Mouse (Mus musculus) hindbrain, embryonic 11.5 days (tissue): ENCODE data around the gene Rprd2. TPM values are rescaled to one million over a fixed set of nuclear protein-coding genes. Genes with fewer than 3 reads are reported as not detected.
A peak's percentile ranks its signal among the peaks of the same experiment; 100 is the strongest.

ENCODE experiments used
- ATAC-seq: fragments of 200-750 bp; cut with Nextera tagmentation; 2 replicates; pipeline ENCODE4 v1.8.0; 2017; ENCODE audit warnings: mild to moderate bottlenecking, moderate TSS enrichment, moderate library complexity; ENCODE audit not compliant: low FRiP score
- DNase-seq: peaks from one replicate; pipeline ENCODE4 v3.0.0-alpha.2; 2015; ENCODE audit warnings: low spot score
- H3K27ac ChIP-seq: fragments of 300-500 bp; sonication (generic); 2 replicates; pipeline ENCODE4 v1.5.1; 2014; ENCODE audit warnings: mild to moderate bottlenecking, low read depth, low read length
- H3K27me3 ChIP-seq: fragments of 300-500 bp; sonication (generic); 2 replicates; pipeline ENCODE4 v1.6.1; 2014; ENCODE audit warnings: mild to moderate bottlenecking, low read length, moderate library complexity, mixed read lengths; ENCODE audit not compliant: control insufficient read depth, insufficient read depth
- H3K36me3 ChIP-seq: fragments of 300-500 bp; sonication (generic); 2 replicates; pipeline ENCODE4 v1.6.1; 2014; ENCODE audit warnings: mild to moderate bottlenecking, low read length, moderate library complexity, mixed read lengths; ENCODE audit not compliant: control insufficient read depth, insufficient read depth
- H3K4me1 ChIP-seq: fragments of 300-500 bp; sonication (generic); replicated peaks from 2 replicates; pipeline ENCODE4 v1.6.1; 2014; ENCODE audit warnings: low read length, mixed read lengths; ENCODE audit not compliant: control insufficient read depth, insufficient read depth
- H3K4me2 ChIP-seq: fragments of 300-500 bp; sonication (generic); replicated peaks from 2 replicates; pipeline ENCODE4 v1.6.1; 2014; ENCODE audit warnings: mild to moderate bottlenecking, low read depth, low read length
- H3K4me3 ChIP-seq: fragments of 300-500 bp; sonication (generic); 2 replicates; pipeline ENCODE4 v1.5.1; 2014; ENCODE audit warnings: low read depth, low read length
- H3K9ac ChIP-seq: fragments of 300-500 bp; sonication (generic); 2 replicates; pipeline ENCODE4 v1.6.1; 2014; ENCODE audit warnings: low read depth, low read length
- H3K9me3 ChIP-seq: fragments of 300-500 bp; sonication (generic); 2 replicates; pipeline ENCODE4 v1.6.1; 2016; ENCODE audit warnings: low read length; ENCODE audit not compliant: control insufficient read depth
- WGBS: fragments of 180-500 bp; shearing (Covaris S2); extraction: QIAGEN DNeasy Blood & Tissue Kit; methylation state at CpG from one replicate; pipeline ENCODE4 v1.1.7; 2014; 5-methylcytosine and 5-hydroxymethylcytosine counted together
- polyA plus RNA-seq: library from polyadenylated mRNA; unstranded; fragments of >200 nt; fragmentation: Nextera tagmentation; extraction: Ambion mirVana; gene quantifications from 2 replicates; pipeline ENCODE4 v1.2.1, GENCODE M21; 2014

Gene Rprd2
- 26.0 and 27.4 TPM in 2 replicates for polyA plus RNA-seq

DNA sequence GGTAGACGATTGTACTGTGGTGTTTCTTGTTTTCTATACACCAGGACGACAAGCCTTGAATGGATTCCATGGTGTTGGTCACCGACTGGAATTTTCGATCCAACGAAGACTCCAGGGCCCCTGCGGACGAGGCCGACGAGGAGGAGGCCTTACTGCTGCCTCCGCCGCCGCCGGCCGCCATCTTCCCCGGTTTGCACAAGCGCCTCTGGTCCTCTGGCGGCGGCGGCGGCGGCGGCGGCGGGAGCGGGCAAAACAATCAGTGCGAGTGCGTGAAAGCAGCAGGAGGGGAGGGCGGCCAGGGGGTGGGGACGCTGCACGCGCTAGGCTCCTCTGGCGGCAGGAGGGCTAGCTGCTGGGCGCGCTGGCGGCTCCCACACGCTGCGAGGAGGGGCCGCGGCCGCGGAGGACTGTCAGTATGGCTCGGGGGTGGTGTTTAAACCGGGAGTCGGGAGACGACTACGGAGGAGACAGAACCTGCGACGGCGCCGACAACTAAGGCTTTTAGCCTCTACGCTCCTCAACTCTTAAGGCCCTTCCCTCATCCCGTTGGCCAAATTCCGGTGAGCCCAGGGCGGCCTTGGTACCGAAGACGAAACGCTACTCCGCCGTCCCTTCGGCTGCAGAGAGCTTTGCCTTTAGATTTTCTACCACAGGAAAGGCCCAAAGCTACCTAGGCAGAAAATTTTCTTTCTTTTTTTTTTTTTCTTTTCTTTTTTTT is at the start of gene Rprd2:
TSS of gene Rprd2 (minus strand) at position 293 of the 718 bp plus-strand sequence.
- H3K36me3 ChIP-seq: no peaks in the 10 kb centered on the region
- H3K4me3 ChIP-seq: peak within 1 kb of the TSS; percentile 75
- peak within 1 kb of the TSS; percentile 99 for H3K9ac ChIP-seq
- DNase-seq: peak; percentile 85
- H3K9me3 ChIP-seq: no peaks in the 10 kb centered on the region
- peak within 1 kb of the TSS; percentile 71 for H3K4me2 ChIP-seq
- peak within 1 kb of the TSS; percentile 100 for H3K27ac ChIP-seq
- peak; percentile 67 for ATAC-seq
- 0% methylated on average over 33 of the region's 60 CpGs for WGBS
- no peaks in the 10 kb centered on the region for H3K27me3 ChIP-seq
- H3K4me1 ChIP-seq: 0 out of 2 replicates have a peak, but pooled peaks cover 3% of the 10 kb centered on the region

DNA sequence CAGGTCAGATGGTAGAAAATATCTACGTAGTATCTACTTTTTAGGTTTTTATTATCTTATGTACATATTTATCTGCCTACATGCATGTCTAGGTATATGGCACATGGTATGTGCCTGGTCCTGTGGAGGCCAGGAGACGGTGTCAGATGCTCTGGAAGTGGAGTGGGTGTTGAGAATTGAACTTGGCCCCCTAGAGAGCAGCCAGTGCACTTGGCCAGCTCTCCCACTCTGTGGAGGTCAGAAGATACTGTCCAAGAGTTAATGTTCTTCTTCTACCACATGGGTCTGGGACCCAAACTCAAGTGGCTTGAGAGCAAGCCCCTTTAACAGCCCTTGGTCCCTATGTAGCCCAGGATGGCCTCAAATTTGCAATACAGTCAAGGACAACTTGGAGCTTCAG is 48.7 kb upstream of the Rprd2 start:
- ATAC-seq: no peak
- Histone ChIP-seq H3K9ac (no peak overlapping the region), H3K9me3 (no peaks in the 10 kb centered on the region), H3K4me3 (no peak overlapping the region), H3K36me3 (peaks cover 2% of the 10 kb centered on the region; the same call in 1 of the 2 replicates), H3K4me2 (no peak overlapping the region), H3K27ac (no peak overlapping the region), H3K4me1 (peaks cover 4% of the 10 kb centered on the region; the same call in 1 of the 2 replicates), H3K27me3 (no peaks in the 10 kb centered on the region)
- DNase-seq: no peak
- WGBS: 96% methylated on average over 2 of the region's 2 CpGs

DNA sequence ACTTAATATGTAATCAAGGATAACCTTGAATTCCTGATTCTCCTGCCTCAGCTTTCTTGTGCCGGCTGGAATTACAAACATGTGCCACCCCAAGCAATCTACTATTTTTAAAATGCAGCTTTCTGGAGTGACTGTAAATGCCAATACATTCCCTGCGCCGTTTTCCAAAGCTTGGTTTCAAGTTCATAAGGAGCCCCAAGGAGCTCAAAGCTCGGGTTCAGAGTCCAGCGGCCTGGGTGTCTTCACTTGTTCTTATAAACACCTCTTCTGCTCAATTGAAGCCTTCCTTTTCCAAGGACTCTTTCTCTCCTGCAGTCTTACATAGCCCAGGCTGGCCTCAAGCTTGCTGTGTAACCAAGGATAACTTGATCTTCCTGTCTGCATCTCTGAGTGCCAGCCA is 47.4 kb upstream of the Rprd2 start:
- WGBS: 91% methylated on average over 5 of the region's 5 CpGs

DNA sequence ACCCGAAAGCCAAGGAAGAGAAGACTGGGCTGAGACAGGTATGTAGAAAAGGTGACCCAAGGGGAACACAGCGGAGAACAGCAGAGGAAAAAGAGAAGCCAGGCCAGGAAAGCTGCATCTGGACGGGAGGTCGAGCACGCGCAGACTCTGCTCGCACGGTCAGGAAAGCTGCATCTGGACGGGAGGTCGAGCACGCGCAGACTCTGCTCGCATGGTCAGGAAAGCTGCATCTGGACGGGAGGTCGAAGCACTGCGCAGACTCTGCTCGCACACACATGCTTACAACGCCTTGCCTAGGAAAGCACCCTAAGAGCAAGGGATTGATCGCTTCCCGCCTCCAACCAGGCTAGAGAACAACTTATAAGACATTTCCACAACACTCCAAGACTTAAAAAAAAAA is 46.9 kb upstream of the Rprd2 start:
- Histone ChIP-seq H3K4me3 (no peak overlapping the region), H3K9ac (no peak overlapping the region), H3K4me1 (no peaks in the 10 kb centered on the region), H3K4me2 (no peak overlapping the region), H3K9me3 (no peaks in the 10 kb centered on the region), H3K27me3 (no peaks in the 10 kb centered on the region), H3K36me3 (peaks cover 2% of the 10 kb centered on the region; the same call in 1 of the 2 replicates), H3K27ac (no peak overlapping the region)
- DNase-seq (no peak), ATAC-seq (no peak)
- 94% methylated on average over 20 of the region's 20 CpGs for WGBS

More for the DNA sequence above, 47.4 kb upstream of the Rprd2 start:
- H3K36me3 ChIP-seq: peaks cover 2% of the 10 kb centered on the region; the same call in 1 of the 2 replicates
- no peak overlapping the region for H3K4me3 ChIP-seq
- no peaks in the 10 kb centered on the region for H3K9me3 ChIP-seq
- DNase-seq (no peak), ATAC-seq (no peak)
- H3K4me1 ChIP-seq: no peaks in the 10 kb centered on the region
- no peak overlapping the region for H3K27ac ChIP-seq
- H3K9ac ChIP-seq: no peak overlapping the region
- no peaks in the 10 kb centered on the region for H3K27me3 ChIP-seq
- H3K4me2 ChIP-seq: no peak overlapping the region

DNA sequence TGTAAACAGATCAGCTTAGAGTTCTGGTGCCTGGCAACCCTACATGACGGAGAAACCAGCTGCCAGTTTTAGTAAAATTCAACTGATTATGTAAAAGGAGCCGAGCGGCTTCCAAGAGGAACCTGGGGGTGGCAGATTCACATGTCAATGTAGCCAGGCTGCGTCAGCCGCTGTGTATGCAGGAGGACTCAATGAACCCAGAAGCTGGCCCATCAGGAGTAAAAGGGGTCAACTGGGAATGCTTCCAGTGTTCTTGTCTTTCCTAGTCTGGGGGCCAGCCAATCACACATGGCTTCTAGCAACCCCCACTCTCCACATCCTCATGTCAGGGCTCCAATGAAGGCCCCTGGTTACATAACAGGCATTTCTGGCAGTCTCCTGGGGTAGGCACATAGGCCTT is 46.4 kb upstream of the Rprd2 start:
- H3K9me3 ChIP-seq: no peaks in the 10 kb centered on the region
- H3K9ac ChIP-seq: no peak overlapping the region
- ATAC-seq (no peak), DNase-seq (no peak)
- H3K4me2 ChIP-seq: peak overlapping the region; percentile 17; the same call in 1 of the 2 replicates
- 93% methylated on average over 5 of the region's 5 CpGs for WGBS
- no peak overlapping the region for H3K4me3 ChIP-seq
- H3K27me3 ChIP-seq: no peaks in the 10 kb centered on the region
- H3K27ac ChIP-seq: no peak overlapping the region
- H3K36me3 ChIP-seq: peaks cover 2% of the 10 kb centered on the region; the same call in 1 of the 2 replicates
- H3K4me1 ChIP-seq: no peaks in the 10 kb centered on the region

DNA sequence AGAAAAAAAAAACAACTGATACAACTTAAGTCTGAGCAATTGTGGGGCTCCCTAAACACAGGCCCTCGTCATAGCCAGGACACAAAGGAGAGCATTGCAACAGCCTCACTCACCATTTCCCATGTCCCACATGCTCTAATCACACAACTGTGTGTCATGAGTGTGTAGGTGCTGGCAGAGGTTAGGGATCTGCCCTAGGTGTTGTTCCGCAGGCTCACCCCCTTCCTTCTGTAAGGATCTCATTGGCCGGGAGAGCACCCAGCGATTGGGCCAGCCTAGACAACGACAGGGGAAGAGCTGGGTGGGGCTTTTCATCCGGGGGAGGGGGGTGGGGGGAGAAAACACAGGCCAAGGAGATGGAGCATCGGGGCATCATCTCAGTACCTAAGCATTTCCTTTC is 44.9 kb upstream of the Rprd2 start:
- no peak overlapping the region for H3K4me3 ChIP-seq
- no peak overlapping the region for H3K27ac ChIP-seq
- ATAC-seq: no peak
- H3K27me3 ChIP-seq: no peaks in the 10 kb centered on the region
- no peak overlapping the region for H3K9ac ChIP-seq
- no peak for DNase-seq
- no peaks in the 10 kb centered on the region for H3K4me1 ChIP-seq
- 81% methylated on average over 7 of the region's 7 CpGs for WGBS
- H3K4me2 ChIP-seq: no peak overlapping the region
- peaks cover 2% of the 10 kb centered on the region; the same call in 1 of the 2 replicates for H3K36me3 ChIP-seq
- no peaks in the 10 kb centered on the region for H3K9me3 ChIP-seq

DNA sequence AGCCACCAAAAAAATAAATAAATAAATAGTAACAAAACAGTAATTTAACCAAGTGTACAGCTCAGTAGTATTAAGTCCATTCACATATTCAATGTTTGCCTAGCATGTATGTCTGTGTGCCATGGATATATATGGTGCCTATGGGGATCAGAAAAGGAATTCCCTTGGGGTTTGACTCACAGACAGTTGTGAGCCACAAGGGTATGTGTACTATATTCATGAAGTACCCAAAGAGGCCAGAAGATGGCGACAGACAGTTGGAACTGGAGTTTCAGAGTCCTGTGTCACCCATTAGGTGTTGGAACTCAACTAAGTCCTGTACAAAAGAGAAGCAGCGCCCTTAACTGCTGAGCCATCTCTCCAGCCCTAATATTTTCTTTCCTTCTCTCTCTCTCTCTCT is 43.1 kb upstream of the Rprd2 start:
- ATAC-seq (no peak), DNase-seq (peak; percentile 82)
- no peaks in the 10 kb centered on the region for H3K9me3 ChIP-seq
- no peaks in the 10 kb centered on the region for H3K27me3 ChIP-seq
- H3K4me1 ChIP-seq: no peaks in the 10 kb centered on the region
- no peak overlapping the region for H3K4me3 ChIP-seq
- no peaks in the 10 kb centered on the region for H3K36me3 ChIP-seq
- H3K27ac ChIP-seq: no peak overlapping the region
- H3K9ac ChIP-seq: no peak overlapping the region
- no peak overlapping the region for H3K4me2 ChIP-seq
- 45% methylated on average over 2 of the region's 2 CpGs for WGBS

DNA sequence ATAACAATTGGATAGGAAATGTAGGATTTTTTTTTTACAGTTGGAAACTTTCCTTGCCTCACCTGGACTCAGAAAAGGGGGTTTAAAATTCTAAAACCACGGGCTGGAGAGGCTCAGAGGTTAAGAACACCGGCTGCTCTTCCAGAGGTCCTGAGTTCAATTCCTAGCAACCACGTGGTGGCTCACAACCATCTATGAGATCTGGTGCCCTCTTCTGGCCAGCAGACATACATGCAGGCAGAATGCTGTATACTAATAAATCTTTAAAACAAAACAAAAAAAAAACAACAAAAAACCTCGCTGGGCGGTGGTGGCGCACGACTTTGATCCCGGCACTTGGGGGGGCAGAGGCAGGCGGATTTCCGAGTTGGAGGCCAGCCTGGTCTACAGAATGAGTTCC is 42.6 kb upstream of the Rprd2 start:
- Histone ChIP-seq H3K4me2 (no peak overlapping the region), H3K36me3 (no peaks in the 10 kb centered on the region), H3K27ac (no peak overlapping the region), H3K4me3 (no peak overlapping the region), H3K9ac (no peak overlapping the region), H3K9me3 (no peaks in the 10 kb centered on the region), H3K4me1 (no peaks in the 10 kb centered on the region), H3K27me3 (no peaks in the 10 kb centered on the region)
- WGBS: 77% methylated on average over 10 of the region's 10 CpGs
- ATAC-seq (no peak), DNase-seq (no peak)

DNA sequence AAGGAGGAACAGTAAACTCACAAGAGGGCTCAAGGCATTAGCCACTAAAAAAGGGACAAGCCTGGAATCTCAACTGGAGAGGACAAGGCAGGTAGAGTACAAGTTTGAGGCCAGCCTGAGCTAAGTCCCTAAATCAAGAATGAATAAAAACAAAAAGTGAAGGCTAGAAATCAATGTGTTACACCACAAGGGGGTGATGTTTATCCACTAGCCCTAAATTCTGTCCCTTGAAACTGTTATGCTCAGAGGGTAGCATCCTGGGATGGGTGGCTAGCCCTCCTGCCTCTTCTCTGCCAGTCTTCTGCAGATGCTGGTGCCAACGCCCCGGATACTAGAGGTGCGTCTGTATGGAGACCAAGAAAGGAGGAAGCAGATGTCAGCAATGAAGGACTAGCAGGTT is 41.7 kb upstream of the Rprd2 start:
- Histone ChIP-seq H3K4me2 (no peak overlapping the region), H3K27me3 (no peaks in the 10 kb centered on the region), H3K9me3 (no peaks in the 10 kb centered on the region), H3K4me3 (no peak overlapping the region), H3K9ac (no peak overlapping the region), H3K4me1 (no peaks in the 10 kb centered on the region), H3K27ac (no peak overlapping the region), H3K36me3 (no peaks in the 10 kb centered on the region)
- WGBS: 88% methylated on average over 3 of the region's 3 CpGs
- DNase-seq (no peak), ATAC-seq (no peak)
